Mouse (Mus musculus) heart, postnatal 25 days (tissue): Measurements from ENCODE around the gene Aph1b. TPM values are rescaled to one million over a fixed set of nuclear protein-coding genes. Genes with fewer than 3 reads are reported as not detected.

Experiments
- DNase-seq: peaks from one replicate; pipeline ENCODE4 v3.0.0; 2022; ENCODE audit warnings: low spot score
- intact Hi-C: fragments of 180-260 bp; cut with DNase I; formaldehyde crosslinking; loops from one replicate; pipeline ENCODE4 v1.15.1; 2025
- total RNA-seq, 2 experiments: library from RNA; stranded (reverse); gene quantifications; 2 replicates each; pipeline ENCODE4 v1.2.3; 2021

Aph1b gene
- total RNA-seq, 2 experiments from 2014 or later = 5.6 to 6.4 TPM

GRCm38 (mm10) chr9:66752849-66753248 lies 42.4 kb downstream of the Aph1b start:
- DNase-seq = no peak
- intact Hi-C loops = no loop called here

GRCm38 (mm10) chr9:66748390-66748789 lies 46.9 kb downstream of the Aph1b start:
- intact Hi-C loops = no loop called here
- no peak for DNase-seq

- DNase-seq = no peak
- intact Hi-C loops = no loop called here
These were observed 50.8 kb downstream of the Aph1b start for GRCm38 (mm10) chr9:66744531-66744930.

GRCm38 (mm10) chr9:66739516-66739915 lies 55.8 kb downstream of the Aph1b start:
- intact Hi-C loops = no loop called here
- DNase-seq = no peak

GRCm38 (mm10) chr9:66736551-66736950 lies 58.7 kb downstream of the Aph1b start:
- intact Hi-C loops = no loop called here

GRCm38 (mm10) chr9:66736016-66736415 lies 59.3 kb downstream of the Aph1b start:
- DNase-seq = no peak

More at GRCm38 (mm10) chr9:66736551-66736950, 58.7 kb downstream of the Aph1b start:
- DNase-seq = no peak

GRCm38 (mm10) chr9:66735122-66735521 lies 60.2 kb downstream of the Aph1b start:
- DNase-seq = no peak
- intact Hi-C loops = no loop called here

More at GRCm38 (mm10) chr9:66736016-66736415, 59.3 kb downstream of the Aph1b start:
- intact Hi-C loops = no loop called here

- DNase-seq = no peak
These were observed 60.7 kb downstream of the Aph1b start for GRCm38 (mm10) chr9:66734568-66734967.

GRCm38 (mm10) chr9:66732791-66733691 lies 62.2 kb downstream of the Aph1b start:
- intact Hi-C loops = no loop called here
- no peak for DNase-seq

More at GRCm38 (mm10) chr9:66734568-66734967, 60.7 kb downstream of the Aph1b start:
- intact Hi-C loops = no loop called here

- no peak for DNase-seq
These were observed 64.0 kb downstream of the Aph1b start for GRCm38 (mm10) chr9:66731284-66731683.

GRCm38 (mm10) chr9:66730556-66730955 lies 64.7 kb downstream of the Aph1b start:
- intact Hi-C loops = no loop called here
- DNase-seq = no peak

More at GRCm38 (mm10) chr9:66731284-66731683, 64.0 kb downstream of the Aph1b start:
- intact Hi-C loops = no loop called here

GRCm38 (mm10) chr9:66727333-66727732 lies 68.0 kb downstream of the Aph1b start:
- intact Hi-C loops = no loop called here
- no peak for DNase-seq

GRCm38 (mm10) chr9:66725591-66725990 lies 69.7 kb downstream of the Aph1b start:
- DNase-seq = no peak
- intact Hi-C loops = no loop called here

Other genes starting within 250 kb of the Aph1b start
- gene Usp3, start 202.3 kb downstream of the Aph1b start, total RNA-seq = 10 to 100 TPM; 19.0 to 24.4 TPM
- gene Car12, start 81.8 kb downstream of the Aph1b start, total RNA-seq = not detected
- gene Gm10647, start 1.5 kb upstream of the Aph1b start, total RNA-seq = under 1 TPM in 1 of 2 experiments, not detected in 1; 0.11 TPM
- gene Aph1c, start 39.2 kb upstream of the Aph1b start, total RNA-seq = 1 to 10 TPM in 1 of 2 experiments, under 1 TPM in 1; 0.89 to 2.0 TPM
- 1 to 10 TPM; 8.9 to 9.9 TPM for gene Rab8b, start 124.2 kb upstream of the Aph1b start, total RNA-seq
- 100 to 1,000 TPM; 180 to 195 TPM for gene Rps27l, start 150.6 kb upstream of the Aph1b start, total RNA-seq
- 10 to 100 TPM; 21.2 to 22.5 TPM for gene Lactb, start 180.0 kb upstream of the Aph1b start, total RNA-seq